Mouse (Mus musculus): ENCODE results near the gene Trpc6. TPM values are rescaled to one million over a fixed set of nuclear protein-coding genes. Genes with fewer than 3 reads are reported as not detected.
A peak's percentile ranks its signal among the peaks of the same experiment; 100 is the strongest.

Gene Trpc6
- 0.83 and 0.93 TPM in 2 replicates for polyA plus RNA-seq (2016; fragmentation: Nextera tagmentation; extraction: Ambion mirVana)

DNA sequence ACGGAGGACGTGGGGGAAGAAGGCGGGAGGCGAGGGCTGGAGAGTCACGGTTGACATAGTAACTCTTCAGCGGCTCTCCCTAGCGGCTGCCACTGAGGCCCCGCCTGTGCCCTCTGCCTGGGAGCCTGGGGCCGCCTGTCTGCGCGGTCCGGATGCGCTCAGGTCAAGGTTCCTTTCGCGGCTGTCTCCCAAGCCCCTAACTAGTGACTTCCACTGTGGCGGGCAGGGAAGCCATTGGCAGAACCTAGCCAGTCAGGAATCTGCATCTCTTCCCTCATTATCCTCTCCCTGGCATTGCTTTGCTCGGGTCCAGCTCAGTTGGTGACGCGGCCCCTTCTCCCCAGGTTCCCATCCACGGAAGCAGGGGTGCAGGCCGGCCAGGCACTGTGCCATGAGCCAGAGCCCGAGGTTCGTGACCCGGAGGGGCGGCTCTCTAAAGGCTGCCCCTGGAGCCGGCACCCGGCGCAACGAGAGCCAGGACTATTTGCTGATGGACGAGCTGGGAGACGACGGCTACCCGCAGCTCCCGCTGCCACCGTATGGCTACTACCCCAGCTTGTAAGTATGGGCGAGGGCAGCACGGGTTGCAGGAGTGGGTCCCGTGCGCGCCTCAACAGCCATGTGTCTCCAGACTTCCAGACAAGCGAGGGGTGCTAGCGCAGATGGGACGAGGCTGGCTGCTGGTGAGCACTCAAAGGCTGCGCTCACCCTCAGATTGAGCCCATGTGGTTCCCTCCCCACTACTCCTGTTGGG lies at the start of gene Trpc6:
Gene Trpc6 (plus strand): TSS at position 102 of the 754 bp plus-strand sequence.
- under 1% methylated on average over 44 of the region's 44 CpGs for WGBS
- peak within 1 kb of the TSS; percentile 61 for H3K9ac ChIP-seq
- H3K4me3 ChIP-seq, result peak within 1 kb of the TSS; percentile 48
- peak within 1 kb of the TSS; percentile 98 for H3K4me2 ChIP-seq (replicated peaks)
- 0 out of 2 replicates have a peak, but pooled peaks cover 5% of the 10 kb centered on the region for H3K27me3 ChIP-seq (replicated peaks)
- ATAC-seq (ENCODE audit: low FRiP score, low read depth), result peak; percentile 97
- no peak within 1 kb of the TSS for H3K27ac ChIP-seq
- peaks cover 6% of the 10 kb centered on the region; the same call in 1 of the 2 replicates for H3K4me1 ChIP-seq
- no peaks in the 10 kb centered on the region for H3K36me3 ChIP-seq
- H3K9me3 ChIP-seq, result no peaks in the 10 kb centered on the region

DNA sequence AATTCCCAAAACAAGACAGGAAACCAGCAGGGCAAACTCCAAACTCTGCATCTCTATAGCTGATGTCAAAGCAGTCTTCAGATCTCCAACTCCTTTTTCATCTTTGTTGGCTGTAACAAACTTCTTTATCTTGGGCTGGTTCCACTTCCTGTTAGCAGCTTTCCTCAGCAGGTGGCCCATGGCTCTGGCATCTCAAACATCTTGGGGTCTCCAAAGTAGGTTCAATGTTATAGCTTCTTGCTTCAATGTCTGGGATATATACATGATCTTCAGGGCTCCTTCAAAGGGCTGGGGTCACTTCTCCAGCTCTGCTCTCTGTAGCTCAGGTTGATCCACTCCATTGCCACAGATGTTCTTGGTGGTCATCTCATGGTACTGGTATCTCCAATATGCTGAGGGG lies 23.0 kb upstream of the Trpc6 start:
- no peak for ATAC-seq (ENCODE audit: low FRiP score, low read depth)
- H3K4me3 ChIP-seq, result no peak overlapping the region
- no peaks in the 10 kb centered on the region for H3K9me3 ChIP-seq
- no peak overlapping the region for H3K9ac ChIP-seq
- no peaks in the 10 kb centered on the region for H3K4me1 ChIP-seq
- H3K27me3 ChIP-seq (replicated peaks), result no peaks in the 10 kb centered on the region
- no peak overlapping the region for H3K27ac ChIP-seq
- no peak overlapping the region for H3K4me2 ChIP-seq (replicated peaks)
- H3K36me3 ChIP-seq, result no peaks in the 10 kb centered on the region

DNA sequence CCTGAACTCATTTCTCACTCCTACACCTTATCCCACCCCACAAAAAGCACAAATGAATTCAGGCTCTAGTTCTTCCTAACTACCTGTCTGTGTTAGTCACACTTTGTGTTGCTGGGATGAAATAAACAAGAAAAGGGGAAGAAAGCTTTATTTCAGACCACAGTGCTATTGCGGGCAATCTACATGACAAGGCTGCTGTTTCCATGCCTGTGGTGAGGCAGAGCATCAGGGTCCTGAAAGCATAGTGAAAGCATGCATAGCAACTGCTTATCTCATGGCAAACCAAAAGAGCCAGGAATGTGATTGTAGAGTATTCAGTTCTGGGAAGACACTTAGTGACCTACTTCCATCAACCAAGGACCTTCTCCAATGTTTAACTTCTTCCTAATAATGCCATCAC lies 10.3 kb upstream of the Trpc6 start:
- H3K36me3 ChIP-seq, result no peaks in the 10 kb centered on the region
- no peaks in the 10 kb centered on the region for H3K9me3 ChIP-seq
- 86% methylated on average over 1 of the region's 1 CpGs for WGBS
- H3K4me3 ChIP-seq, result no peak overlapping the region
- no peaks in the 10 kb centered on the region for H3K27me3 ChIP-seq (replicated peaks)
- no peak overlapping the region for H3K27ac ChIP-seq
- no peak overlapping the region for H3K9ac ChIP-seq
- H3K4me1 ChIP-seq, result no peaks in the 10 kb centered on the region
- H3K4me2 ChIP-seq (replicated peaks), result no peak overlapping the region
- ATAC-seq (ENCODE audit: low FRiP score, low read depth), result no peak

DNA sequence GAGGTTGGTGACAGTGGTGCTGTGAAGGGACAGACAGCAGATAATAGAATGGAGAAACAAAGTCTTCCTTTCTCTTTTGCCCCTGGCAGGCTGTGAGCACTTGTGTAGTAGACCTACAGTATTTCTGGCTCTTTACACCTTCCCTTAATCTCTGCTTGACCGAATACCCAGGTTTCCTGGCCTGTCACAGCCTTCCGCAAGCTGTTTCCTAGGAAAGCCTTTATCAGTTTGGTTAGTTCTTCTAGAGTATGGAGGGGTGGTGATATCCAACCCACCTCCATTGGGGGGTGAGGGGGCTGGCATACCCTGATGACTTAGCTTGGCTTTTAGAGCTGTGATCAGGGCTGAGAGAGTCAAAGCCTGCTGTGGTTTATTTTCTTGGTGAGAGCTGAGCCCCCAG lies 1.3 kb downstream of the Trpc6 start:
- ATAC-seq (ENCODE audit: low FRiP score, low read depth), result no peak
- no peak overlapping the region for H3K9ac ChIP-seq
- H3K4me2 ChIP-seq (replicated peaks), result peak overlapping the region; percentile 98; the same call in 1 of the 2 replicates
- no peak overlapping the region for H3K4me3 ChIP-seq
- 0 out of 2 replicates have a peak, but pooled peaks cover 5% of the 10 kb centered on the region for H3K27me3 ChIP-seq (replicated peaks)
- H3K4me1 ChIP-seq, result peaks cover 6% of the 10 kb centered on the region; the same call in 1 of the 2 replicates
- H3K36me3 ChIP-seq, result no peaks in the 10 kb centered on the region
- H3K27ac ChIP-seq, result no peak overlapping the region
- 79% methylated on average over 2 of the region's 2 CpGs for WGBS
- H3K9me3 ChIP-seq, result no peaks in the 10 kb centered on the region

DNA sequence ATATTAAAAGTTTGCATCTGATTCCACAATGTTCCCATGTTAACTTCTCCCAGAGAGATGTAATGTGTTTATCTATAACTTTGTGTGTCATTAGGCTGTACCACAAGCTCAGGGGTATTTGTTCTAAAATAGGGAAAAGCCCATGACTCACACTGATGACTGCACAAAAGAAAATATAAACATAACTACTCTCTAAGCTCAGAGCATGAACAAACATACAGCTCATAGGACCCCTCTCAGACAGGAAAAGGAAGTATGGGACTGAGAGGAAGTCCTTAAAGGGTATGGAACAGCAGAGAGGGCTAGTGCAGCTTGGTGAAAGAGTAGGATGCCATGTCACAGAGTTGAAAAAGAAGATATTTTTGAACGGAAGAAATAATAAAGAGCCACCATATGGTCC lies 14.6 kb downstream of the Trpc6 start:
- no peaks in the 10 kb centered on the region for H3K9me3 ChIP-seq
- no peak for ATAC-seq (ENCODE audit: low FRiP score, low read depth)
- H3K27ac ChIP-seq, result no peak overlapping the region
- H3K27me3 ChIP-seq (replicated peaks), result no peaks in the 10 kb centered on the region
- no peaks in the 10 kb centered on the region for H3K4me1 ChIP-seq
- no peak overlapping the region for H3K9ac ChIP-seq
- no peak overlapping the region for H3K4me3 ChIP-seq
- H3K4me2 ChIP-seq (replicated peaks), result no peak overlapping the region
- 71% methylated on average over 1 of the region's 1 CpGs for WGBS
- H3K36me3 ChIP-seq, result no peaks in the 10 kb centered on the region

GRCm38 (mm10) chr9:8592618-8593017 lies 48.7 kb downstream of the Trpc6 start:
- H3K4me1 ChIP-seq, result no peaks in the 10 kb centered on the region

DNA sequence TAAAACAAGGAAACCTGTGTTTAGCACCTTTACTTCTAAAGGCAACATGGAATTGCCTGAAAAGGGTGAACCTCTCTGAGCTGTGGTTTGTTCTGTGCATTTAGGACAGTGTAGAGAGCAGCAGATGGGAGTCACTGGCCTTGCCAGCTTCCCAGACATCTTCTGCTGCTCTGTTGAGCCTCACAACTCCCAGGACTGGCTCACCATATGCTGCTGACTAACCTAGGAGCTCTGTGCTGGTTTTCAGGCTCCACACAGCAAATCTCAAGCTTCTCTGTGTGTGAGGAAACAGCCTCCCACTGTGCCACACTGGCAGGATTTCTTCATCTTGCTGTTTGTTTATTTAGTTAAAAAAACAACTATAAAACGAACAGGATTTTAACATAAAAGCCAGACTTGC lies 53.1 kb downstream of the Trpc6 start:
- H3K9ac ChIP-seq, result no peak overlapping the region
- H3K36me3 ChIP-seq, result no peaks in the 10 kb centered on the region
- no peak overlapping the region for H3K4me3 ChIP-seq
- no peak for ATAC-seq (ENCODE audit: low FRiP score, low read depth)
- H3K27ac ChIP-seq, result no peak overlapping the region
- H3K9me3 ChIP-seq, result no peaks in the 10 kb centered on the region
- 43% methylated on average over 1 of the region's 1 CpGs for WGBS
- H3K27me3 ChIP-seq (replicated peaks), result no peaks in the 10 kb centered on the region
- no peaks in the 10 kb centered on the region for H3K4me1 ChIP-seq
- no peak overlapping the region for H3K4me2 ChIP-seq (replicated peaks)

More at GRCm38 (mm10) chr9:8592618-8593017, 48.7 kb downstream of the Trpc6 start:
- Histone ChIP-seq H3K4me2 (replicated peaks) (no peak overlapping the region), H3K27ac (no peak overlapping the region), H3K9ac (no peak overlapping the region), H3K9me3 (no peaks in the 10 kb centered on the region), H3K36me3 (no peaks in the 10 kb centered on the region), H3K27me3 (replicated peaks) (no peaks in the 10 kb centered on the region), H3K4me3 (no peak overlapping the region)
- no peak for ATAC-seq (ENCODE audit: low FRiP score, low read depth)
- 51% methylated on average over 6 of the region's 6 CpGs for WGBS

DNA sequence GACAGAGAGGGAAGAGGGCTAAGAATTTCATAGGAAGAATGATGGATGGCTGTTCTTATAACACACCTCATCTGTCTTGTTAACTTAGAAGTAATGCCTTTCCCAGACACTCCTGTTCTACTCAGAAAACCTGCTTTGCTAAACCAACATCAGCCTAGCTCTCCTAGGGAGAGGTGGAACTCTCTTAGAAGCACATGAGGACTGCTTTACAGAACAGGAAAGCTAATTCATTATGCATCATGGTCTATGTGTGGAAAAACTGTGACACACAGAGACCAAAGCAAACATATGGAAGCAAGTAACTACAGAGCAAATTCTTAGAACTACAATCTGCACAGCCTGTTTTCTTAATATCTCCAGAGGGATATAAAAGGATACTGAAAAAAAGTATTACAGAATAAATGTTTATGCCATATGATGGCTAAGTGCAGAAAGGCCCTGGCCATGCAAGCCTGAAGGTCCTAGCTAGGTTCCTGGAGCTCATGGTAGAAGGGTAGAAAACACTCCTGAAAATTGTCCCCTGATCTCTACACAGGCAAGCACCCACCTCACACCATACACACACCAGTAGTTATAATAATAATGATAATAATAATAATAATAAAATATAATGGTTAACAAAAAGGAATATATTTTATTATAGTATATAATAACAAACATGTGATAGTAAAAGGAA lies 63.0 kb downstream of the Trpc6 start:
- no peaks in the 10 kb centered on the region for H3K9me3 ChIP-seq
- H3K4me2 ChIP-seq (replicated peaks), result no peak overlapping the region
- no peaks in the 10 kb centered on the region for H3K36me3 ChIP-seq
- no peaks in the 10 kb centered on the region for H3K4me1 ChIP-seq
- H3K9ac ChIP-seq, result no peak overlapping the region
- no peak overlapping the region for H3K4me3 ChIP-seq
- no peak for ATAC-seq (ENCODE audit: low FRiP score, low read depth)
- no peak overlapping the region for H3K27ac ChIP-seq
- no peaks in the 10 kb centered on the region for H3K27me3 ChIP-seq (replicated peaks)

GRCm38 (mm10) chr9:8634344-8634743 lies 90.4 kb downstream of the Trpc6 start:
- Histone ChIP-seq H3K27ac (no peak overlapping the region), H3K9ac (no peak overlapping the region), H3K4me3 (no peak overlapping the region), H3K4me1 (no peaks in the 10 kb centered on the region), H3K27me3 (replicated peaks) (no peaks in the 10 kb centered on the region), H3K36me3 (no peaks in the 10 kb centered on the region), H3K4me2 (replicated peaks) (no peak overlapping the region), H3K9me3 (no peaks in the 10 kb centered on the region)
- 0 out of 2 replicates have a peak, but pooled peaks have one; percentile 29 for ATAC-seq (ENCODE audit: low FRiP score, low read depth)
- WGBS, result 42% methylated on average over 2 of the region's 2 CpGs

- H3K4me3 ChIP-seq, result no peak overlapping the region
- no peaks in the 10 kb centered on the region for H3K27me3 ChIP-seq (replicated peaks)
- 89% methylated on average over 5 of the region's 5 CpGs for WGBS
- H3K4me2 ChIP-seq (replicated peaks), result no peak overlapping the region
- no peak overlapping the region for H3K27ac ChIP-seq
- H3K9ac ChIP-seq, result no peak overlapping the region
- no peaks in the 10 kb centered on the region for H3K36me3 ChIP-seq
- no peaks in the 10 kb centered on the region for H3K9me3 ChIP-seq
- no peaks in the 10 kb centered on the region for H3K4me1 ChIP-seq
- no peak for ATAC-seq (ENCODE audit: low FRiP score, low read depth)
These were observed 99.5 kb downstream of the Trpc6 start for GRCm38 (mm10) chr9:8643453-8643852.

GRCm38 (mm10) chr9:8655347-8655746 lies 111.4 kb downstream of the Trpc6 start:
- H3K4me1 ChIP-seq, result no peaks in the 10 kb centered on the region
- ATAC-seq (ENCODE audit: low FRiP score, low read depth), result no peak
- H3K36me3 ChIP-seq, result no peaks in the 10 kb centered on the region
- no peaks in the 10 kb centered on the region for H3K27me3 ChIP-seq (replicated peaks)
- no peak overlapping the region for H3K27ac ChIP-seq
- no peak overlapping the region for H3K4me2 ChIP-seq (replicated peaks)
- H3K4me3 ChIP-seq, result no peak overlapping the region
- H3K9me3 ChIP-seq, result no peaks in the 10 kb centered on the region
- no peak overlapping the region for H3K9ac ChIP-seq

- Histone ChIP-seq H3K4me2 (replicated peaks) (no peak overlapping the region), H3K27me3 (replicated peaks) (no peaks in the 10 kb centered on the region), H3K4me1 (no peaks in the 10 kb centered on the region), H3K36me3 (no peaks in the 10 kb centered on the region), H3K27ac (no peak overlapping the region), H3K9ac (no peak overlapping the region), H3K4me3 (no peak overlapping the region), H3K9me3 (no peaks in the 10 kb centered on the region)
- WGBS, result 79% methylated on average over 1 of the region's 1 CpGs
- no peak for ATAC-seq (ENCODE audit: low FRiP score, low read depth)
These were observed 129.0 kb downstream of the Trpc6 start for GRCm38 (mm10) chr9:8672944-8673343.
